Mouse (Mus musculus): ENCODE measurements around the gene Spata25.
A peak's percentile ranks its signal among the peaks of the same experiment; 100 is the strongest.
"Not testable (repeated sequence)": the region's sequence is repeated elsewhere in the genome, so short reads cannot be mapped to it uniquely, and the experiment has no call there.

Gene Spata25

DNA sequence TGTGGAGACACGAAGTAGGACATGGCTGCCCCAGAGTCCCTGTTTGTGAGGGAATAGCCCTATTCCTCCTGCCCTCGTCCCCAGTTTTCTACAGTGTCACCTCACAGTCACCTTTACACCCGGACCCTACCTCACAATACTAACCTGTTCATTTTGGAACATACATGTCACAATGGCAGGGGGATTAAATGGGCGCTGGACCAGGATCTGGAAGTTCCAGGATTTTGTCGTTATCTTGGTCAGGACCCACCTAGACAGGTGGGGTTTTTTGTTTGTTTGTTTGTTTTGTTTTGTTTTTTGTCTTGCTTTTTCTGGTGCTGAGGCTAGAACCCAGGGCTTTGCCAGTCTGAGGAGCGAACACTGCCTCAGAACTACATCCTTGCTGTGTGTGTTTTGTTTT lies at the start of gene Spata25:
TSS of gene Spata25 (minus strand) at position 101 of the 400 bp plus-strand sequence.
- no peak for DNase-seq

GRCm38 (mm10) chr2:164877376-164878215 lies 49.3 kb upstream of the Spata25 start:
- not testable (repeated sequence) for DNase-seq

DNA sequence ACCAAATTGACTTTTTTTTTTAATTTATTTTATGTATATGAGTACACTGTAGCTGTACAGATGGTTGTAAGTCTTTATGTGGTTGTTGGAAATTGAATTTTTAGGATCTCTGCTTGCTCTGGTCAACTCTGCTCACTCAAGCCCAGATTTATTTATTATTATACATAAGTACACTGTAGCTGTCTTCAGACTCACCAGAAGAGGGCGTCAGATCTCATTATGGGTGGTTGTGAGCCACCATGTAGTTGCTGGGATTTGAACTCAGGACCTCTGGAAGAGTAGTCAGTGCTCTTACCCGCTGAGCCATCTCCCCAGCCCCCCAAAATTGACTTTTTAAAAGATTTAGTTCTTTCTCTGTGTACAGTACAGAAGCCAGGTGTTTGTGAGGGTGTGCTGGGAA lies 47.3 kb upstream of the Spata25 start:
- DNase-seq: not testable (repeated sequence)

DNA sequence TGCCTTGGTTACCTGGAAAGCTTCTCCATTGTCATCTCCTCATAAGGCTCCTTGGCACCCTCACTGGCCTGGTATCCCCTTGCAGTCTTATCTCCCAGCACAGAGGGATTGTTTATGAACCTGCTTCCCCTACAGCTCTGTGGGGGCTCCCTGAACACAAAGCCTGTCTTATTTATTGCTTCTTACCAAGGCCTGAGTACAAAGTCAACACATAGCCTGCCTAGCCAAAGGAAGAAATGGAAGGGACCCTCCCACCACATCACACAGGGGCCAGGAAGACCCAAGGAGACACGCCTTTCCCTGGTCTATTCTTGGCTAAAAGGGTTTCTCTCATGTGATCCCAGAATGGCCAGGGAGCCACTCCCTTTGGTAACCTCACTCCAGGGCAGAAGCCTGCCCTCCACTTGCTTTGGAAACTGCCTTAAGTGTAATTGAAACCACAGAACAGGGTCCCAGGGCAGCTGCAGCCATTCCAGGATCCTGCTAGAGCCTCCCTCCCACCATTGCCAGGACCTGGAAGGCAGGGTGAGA lies 46.0 kb upstream of the Spata25 start:
- peak; percentile 40 to 74 for DNase-seq

DNA sequence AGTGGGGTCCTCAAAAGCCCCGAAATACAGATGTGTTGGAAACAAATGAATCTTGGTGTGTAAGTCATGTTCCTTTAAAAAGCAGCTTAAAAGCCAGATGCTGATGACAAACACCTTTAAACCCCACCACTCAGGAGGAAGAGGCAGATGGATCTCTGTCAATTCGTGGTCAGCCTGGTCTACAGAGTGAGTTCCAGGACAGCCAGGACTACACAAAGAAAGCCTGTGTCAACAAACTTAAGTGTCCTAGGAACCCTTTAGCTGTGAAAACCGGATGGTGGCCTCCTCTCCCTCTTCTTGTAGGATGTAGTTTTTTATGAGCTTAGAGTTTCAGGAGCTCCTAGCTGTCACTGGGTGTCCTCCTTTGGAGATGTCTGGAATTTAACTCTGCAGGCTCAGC lies 45.3 kb upstream of the Spata25 start:
- no peak for DNase-seq

DNA sequence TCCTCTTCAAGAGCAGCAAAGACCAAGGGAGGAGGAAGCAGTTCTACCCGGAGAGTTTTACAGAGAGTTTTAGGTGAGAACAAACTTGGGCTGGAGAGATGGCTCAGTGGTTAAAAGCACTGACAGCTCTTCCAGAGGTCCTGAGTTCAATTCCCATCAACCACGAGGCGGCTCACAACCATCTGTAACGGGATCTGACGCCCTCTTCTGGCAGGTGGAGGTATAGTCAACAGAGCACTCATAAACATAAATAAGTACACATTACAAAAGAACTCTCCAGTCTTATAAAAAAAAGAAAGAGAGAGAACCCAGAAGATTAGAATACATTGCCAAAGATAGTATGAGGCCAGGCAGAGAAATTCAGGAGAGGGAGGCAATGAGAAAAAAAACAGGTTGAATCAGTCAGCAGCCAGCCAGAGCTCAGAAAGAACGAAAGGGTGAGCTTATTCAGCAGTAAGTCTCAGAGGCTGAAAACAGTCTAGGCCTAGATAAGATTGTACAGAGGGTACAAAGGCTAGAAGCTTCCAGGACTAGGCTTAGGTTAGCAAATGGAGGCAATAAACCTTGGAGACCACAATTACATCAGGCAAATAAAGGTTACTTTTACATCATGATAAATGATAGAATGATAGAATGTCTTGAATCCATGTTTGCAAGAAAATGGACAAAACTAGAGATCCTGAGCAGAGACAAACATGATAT lies 43.4 kb upstream of the Spata25 start:
- no peak for DNase-seq

DNA sequence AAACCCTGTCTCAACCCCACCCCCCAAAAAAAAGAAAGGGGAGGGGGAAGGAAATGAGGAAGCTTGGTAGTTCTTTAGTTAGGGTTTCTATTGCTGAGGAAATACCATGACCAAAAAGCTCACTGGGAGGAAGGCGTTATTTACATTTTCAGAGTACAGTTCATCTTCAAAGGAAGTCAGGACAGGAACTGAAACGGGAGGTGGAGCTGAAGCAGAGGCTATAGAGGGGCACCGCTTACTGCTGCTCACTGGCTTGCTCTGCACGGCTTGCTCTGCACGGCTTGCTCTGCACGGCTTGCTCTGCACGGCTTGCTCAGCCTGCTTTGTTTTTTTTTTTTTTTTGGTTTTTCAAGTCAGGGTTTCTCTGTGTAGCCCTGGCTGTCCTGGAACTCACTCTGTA lies 40.2 kb upstream of the Spata25 start:
- DNase-seq: no peak

DNA sequence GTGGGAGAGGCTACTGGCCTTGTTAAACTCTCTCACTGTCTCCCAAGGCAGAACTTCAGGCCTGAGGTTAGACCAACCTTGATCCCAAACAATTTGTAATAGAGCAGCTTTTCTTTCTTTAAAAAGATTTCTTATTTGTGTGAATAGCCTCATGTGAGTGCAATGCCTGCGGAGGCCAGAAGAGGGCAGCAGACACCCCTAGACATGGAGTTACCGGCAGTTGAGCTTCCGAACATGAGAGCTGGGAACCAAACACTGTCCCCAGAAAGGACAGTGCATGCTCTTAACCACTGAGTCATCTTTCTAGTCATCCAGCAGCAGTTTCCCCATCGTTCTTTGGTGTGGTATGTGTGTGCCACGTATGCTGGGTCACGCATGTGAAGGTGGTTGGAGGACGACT lies 39.2 kb upstream of the Spata25 start:
- DNase-seq: peak in 1 of 2 experiments; percentile 53

GRCm38 (mm10) chr2:164866741-164867551 lies 38.6 kb upstream of the Spata25 start:
- DNase-seq: peak; percentile 72 to 78

GRCm38 (mm10) chr2:164864593-164864992 lies 36.3 kb upstream of the Spata25 start:
- DNase-seq: no peak

GRCm38 (mm10) chr2:164863411-164863810 lies 35.1 kb upstream of the Spata25 start:
- not testable (repeated sequence) for DNase-seq

- peak; percentile 73 to 77 for DNase-seq
Observed at GRCm38 (mm10) chr2:164862179-164862861, 34.0 kb upstream of the Spata25 start.

GRCm38 (mm10) chr2:164861094-164861493 lies 32.8 kb upstream of the Spata25 start:
- no peak for DNase-seq

DNA sequence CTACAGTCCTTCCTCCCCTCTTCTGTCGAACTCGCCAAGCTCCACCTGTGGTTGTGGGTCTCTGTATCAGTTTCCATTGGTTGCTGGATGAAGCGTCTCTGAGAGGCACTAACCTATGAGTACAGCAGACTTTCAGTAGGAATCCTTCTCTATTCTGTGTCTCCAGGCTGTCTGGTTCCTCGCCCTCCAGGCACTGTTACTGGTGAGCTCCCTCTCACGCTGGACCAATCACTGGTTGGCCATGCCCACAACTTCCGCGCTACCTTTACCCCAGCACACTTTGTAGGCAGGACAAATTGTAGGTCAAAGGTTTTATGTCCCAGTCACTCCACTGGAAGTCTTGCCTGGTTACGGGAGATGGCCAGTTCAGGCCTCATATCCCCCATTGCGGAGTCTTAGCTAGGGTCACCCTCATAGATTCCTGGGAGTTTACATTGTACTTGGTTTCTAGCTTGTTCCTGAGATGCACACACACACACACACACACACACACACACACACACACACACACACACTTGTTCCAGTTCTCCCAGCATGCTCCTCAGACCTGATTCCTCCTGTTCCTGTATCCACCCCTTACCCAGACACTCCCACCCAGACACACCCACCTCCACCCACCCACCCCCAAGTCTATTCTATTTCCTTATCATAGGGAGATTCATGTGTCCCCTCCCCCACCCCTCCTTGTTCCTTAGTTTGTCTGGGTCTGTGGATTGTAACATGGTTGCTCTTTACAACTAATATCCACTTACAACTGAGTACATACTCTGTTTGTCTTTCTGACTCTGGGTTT lies 31.5 kb upstream of the Spata25 start:
- peak; percentile 64 to 88 for DNase-seq

GRCm38 (mm10) chr2:164859155-164859554 lies 30.8 kb upstream of the Spata25 start:
- no peak for DNase-seq

DNA sequence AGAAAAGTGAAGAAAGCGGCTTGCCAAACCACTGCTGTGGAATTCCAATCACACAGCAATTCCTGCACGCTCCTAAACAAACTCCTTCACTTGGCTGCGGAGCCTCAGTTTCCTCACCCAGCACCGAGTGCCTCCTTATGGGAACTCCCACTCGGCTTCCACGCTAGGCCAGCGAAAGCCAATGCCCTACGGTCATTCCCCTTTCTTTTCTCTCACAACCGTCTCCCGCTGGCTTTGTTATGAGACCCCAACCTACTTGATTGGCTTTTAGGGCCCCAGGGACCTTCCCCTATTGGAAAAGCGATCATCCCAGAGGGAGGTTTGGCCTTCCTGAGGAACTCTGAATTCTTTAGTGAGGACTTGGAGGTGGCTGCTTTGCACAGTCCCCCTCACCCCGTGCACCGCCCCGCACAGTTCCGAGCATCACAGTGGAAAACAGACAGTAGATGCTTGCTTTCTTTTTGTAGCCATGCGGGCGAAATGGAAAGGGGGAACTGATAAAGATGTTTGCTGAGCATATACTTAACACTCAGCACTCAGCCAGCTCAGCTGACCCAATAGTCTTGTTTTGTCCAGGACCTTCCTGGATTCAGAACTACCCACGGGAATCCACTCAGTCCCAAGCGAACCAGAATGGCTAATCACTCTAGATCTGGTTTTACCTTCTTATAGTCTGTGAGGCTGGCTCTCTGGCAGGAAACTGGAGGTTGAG lies 29.7 kb upstream of the Spata25 start:
- no peak for DNase-seq

DNA sequence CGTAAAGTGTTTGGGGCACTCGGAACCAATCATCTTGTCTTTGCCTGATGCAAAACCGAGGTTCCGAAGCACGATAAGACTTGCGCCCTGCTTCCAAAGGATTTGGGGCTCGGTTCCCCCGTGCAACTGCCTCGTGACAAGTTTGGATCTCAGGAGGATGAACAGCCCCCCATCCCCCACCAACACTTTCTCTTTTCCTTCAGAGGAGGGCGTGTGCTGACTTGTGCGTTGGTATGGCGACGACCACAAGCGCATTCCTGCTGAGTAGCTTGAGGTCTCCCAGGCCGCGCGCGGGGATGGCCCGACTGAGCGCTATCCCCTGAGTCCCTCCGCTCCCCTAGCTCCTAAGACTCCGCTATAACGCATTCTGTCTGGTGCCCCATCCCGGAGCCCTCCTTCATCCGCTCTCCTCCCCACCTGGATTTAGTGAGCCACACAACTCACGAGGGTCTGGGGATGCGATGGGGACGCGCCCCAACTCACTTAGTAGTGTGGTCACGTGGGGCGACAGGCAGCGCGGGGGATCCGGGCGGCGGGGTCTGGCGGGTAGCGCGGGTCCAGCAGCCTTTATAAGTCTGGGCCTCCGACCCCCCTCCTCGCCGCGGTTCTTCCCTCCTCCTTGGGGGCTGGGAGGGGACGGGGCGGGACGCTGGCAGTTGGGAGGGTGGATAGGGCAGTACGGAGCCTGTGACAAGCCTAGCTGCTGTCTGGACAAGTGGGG lies 28.9 kb upstream of the Spata25 start, which contains the start of gene Pltp:
TSS of gene Pltp (minus strand) at position 611 of the 721 bp plus-strand sequence.
- DNase-seq: peak; percentile 56 to 66

GRCm38 (mm10) chr2:164856309-164857100 lies 28.2 kb upstream of the Spata25 start:
- peak in 1 of 2 experiments; percentile 44 for DNase-seq

DNA sequence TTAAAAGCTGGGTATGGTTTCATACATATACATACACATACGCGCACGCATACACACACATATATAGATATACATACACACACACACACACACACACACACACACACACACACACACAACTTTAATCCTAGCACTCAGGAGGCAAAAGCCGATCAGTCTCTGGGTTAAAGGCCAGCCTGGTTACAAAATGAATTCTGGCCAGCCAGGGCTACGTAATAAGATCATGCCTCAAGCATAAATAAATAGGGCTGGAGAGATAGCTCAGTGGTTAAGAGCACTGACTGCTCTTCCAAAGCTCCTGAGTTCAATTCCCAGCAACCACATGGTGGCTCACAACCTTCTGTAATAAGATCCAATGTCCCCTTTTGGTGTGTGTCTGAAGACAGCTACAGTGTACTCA lies 27.2 kb upstream of the Spata25 start:
- DNase-seq: not testable (repeated sequence)
